Mouse (Mus musculus): ENCODE results near the gene Banf1.
"Not testable (repeated sequence)": the region's sequence is repeated elsewhere in the genome, so short reads cannot be mapped to it uniquely, and the experiment has no call there.

Gene Banf1

DNA sequence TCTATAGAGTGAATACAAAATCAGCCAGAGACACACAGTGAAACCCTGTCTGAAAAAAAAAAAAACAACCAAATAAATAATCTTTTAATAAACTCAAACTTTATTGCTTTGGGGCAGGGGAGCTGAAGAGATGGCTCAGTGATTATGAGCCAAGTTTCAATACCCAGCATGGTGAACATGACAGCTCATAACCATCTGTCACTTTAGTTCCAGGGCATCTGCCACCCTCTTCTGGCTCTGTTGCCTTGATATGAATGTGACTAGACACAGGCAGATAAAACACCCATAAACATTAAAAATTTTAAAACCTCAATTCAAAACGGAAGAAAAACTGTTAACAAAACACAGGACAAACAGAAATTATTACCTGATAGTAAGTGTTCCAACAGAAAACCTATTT is 10.5 kb upstream of the Banf1 start:
- in situ Hi-C loops (cut with MboI, MseI), result loop anchor here in 1 of 2 experiments (25.0 kb wide), 1 partner anchor 1815 kb away; no protein-coding TSS in a partner anchor

DNA sequence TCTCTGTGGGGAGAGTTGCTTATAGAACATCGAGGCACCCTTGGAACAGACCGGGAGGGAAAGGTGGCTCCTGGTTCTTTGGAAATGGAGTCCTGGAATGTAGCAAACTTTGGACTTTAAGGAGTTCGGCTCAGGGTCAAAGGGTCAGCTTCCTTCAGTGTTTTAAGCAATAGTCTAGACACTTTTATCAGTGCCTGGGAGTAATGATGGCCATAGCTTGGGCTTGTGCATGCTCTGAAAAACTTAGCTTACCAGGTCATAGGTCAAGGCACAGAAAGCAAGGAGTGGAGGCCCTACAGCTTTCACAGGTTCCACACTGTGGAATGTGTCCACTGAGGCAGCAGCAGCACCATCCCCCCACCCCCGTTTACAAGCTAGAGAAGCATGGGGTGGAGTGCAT is 7.8 kb upstream of the Banf1 start:
- in situ Hi-C loops (cut with MboI, MseI), result loop anchor here in 1 of 2 experiments (25.0 kb wide), 1 partner anchor 1812 kb away; no protein-coding TSS in a partner anchor

GRCm38 (mm10) chr19:5374177-5374576 is 7.2 kb upstream of the Banf1 start:
- in situ Hi-C loops (cut with MboI, MseI), result no loop called here

GRCm38 (mm10) chr19:5372724-5373123 is 5.8 kb upstream of the Banf1 start:
- in situ Hi-C loops (cut with MboI, MseI), result no loop called here

DNA sequence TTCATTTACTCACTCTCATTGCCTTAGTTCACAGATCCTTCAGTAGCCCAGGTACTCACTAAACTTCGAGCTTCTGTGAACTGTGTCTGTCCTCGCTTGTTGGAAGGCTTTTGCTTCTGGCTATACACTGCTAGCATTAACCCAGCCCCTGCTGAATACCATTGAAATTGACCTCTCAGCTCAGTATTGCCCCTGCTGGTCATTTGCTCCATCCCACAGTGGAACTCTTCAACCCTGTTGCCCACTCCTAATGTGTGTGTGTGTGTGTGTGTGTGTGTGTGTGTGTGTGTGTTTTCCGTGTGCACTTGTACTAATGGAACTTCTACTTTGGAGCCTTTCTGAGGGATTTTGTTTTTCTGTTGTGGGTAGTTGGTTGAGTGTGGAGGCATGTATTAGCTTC is 4.0 kb upstream of the Banf1 start:
- in situ Hi-C loops (cut with MboI, MseI), result no loop called here

DNA sequence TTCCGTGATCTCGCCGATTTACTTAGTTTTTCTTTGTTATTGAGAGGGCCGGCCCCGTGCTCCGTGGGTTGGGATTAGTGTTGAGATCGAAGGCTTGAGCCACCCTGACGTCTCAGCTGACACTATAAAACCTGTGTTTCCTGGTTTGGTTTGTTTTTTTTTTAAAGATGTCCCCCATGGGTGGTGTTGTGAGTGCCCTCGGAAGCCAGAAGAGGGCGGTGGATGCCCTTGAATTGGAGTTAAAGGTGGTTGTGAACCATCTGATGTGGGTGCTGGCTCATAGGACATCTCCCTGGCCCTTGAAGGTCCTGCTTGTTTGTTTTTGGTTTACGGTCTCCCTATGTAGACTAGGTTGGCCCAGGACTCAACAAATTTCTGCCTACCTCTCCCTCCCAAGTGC is 487 bp upstream of the Banf1 start:
- in situ Hi-C loops (cut with MboI, MseI), result no loop called here

GRCm38 (mm10) chr19:5366175-5367052 is 554 bp downstream of the Banf1 start, which contains the start of gene Eif1ad:
Gene Eif1ad (plus strand): TSS chr19:5366741.
- in situ Hi-C loops (cut with MboI, MseI), result no loop called here

- in situ Hi-C loops (cut with MboI, MseI), result no loop called here
Measured at GRCm38 (mm10) chr19:5365751-5366150, 1.2 kb downstream of the Banf1 start.

GRCm38 (mm10) chr19:5364124-5364523 is 2.8 kb downstream of the Banf1 start:
- in situ Hi-C loops (cut with MboI, MseI), result no loop called here

DNA sequence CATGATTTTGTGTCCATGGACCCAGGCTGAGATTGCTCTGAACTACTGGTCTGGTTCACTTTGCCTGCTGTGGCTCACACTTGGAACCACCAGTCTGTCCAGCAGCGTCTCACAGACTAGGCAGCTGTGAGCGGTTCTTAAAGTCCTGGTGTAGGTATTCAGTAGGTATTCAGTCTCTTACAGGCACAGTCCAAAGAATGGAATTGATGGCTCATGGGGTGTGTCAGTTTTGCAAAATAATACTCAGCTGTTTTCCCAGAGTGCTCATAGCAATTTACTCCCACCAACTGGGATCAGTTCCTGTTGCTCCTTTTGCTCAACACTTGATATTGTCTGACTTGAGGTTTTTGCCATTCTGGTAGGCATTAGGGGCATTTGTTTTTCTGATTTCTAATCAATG is 4.8 kb downstream of the Banf1 start:
- in situ Hi-C loops (cut with MboI, MseI), result no loop called here

DNA sequence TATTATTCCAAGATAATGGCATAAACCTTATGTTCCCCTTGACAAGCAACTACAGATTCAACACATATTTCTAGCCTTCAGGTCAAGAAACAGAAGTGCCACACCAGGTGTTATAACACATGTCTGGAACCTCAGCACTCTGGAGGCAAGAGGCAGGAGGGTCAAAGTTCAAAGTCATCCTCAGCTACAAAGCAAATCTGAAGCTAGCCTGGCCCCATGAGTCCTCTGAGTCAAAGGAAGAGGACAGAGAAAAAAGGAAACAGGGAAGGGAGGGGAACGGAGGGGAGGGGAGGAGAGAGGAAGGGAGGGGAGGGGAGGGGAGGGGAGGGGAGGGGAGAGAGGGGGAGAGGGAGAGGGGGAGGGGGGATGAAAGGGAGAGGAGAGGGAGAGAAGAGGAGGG is 10.9 kb downstream of the Banf1 start:
- in situ Hi-C loops (cut with MboI, MseI), result no loop called here

- in situ Hi-C loops (cut with MboI, MseI), result no loop called here
Measured at GRCm38 (mm10) chr19:5353609-5354008, 13.4 kb downstream of the Banf1 start.

DNA sequence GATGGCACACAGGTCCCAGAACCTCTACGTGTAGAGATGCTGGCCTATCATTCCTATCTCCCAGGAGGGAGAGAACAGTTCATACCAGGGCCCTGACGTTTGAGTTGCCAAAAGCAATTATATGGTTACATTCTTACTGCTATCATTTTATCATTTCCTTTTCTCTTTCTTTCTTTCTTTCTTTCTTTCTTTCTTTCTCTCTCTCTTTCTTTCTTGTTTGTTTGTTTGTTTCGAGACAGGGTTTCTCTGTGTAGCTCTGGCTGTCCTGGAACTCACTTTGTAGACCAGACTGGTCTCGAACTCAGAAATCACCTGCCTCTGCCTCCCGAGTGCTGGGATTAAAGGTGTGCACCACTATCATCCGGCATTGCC is 17.5 kb downstream of the Banf1 start, which contains the start of gene Cst6:
Gene Cst6, minus strand, starts transcription at position 73 of the 372 bp plus-strand sequence.
- in situ Hi-C loops (cut with MboI, MseI), result not testable (repeated sequence)

- in situ Hi-C loops (cut with MboI, MseI), result no loop called here
Measured at GRCm38 (mm10) chr19:5348526-5349501, 18.2 kb downstream of the Banf1 start.

- in situ Hi-C loops (cut with MboI, MseI), result no loop called here
Measured at GRCm38 (mm10) chr19:5348064-5348463, 18.9 kb downstream of the Banf1 start.

GRCm38 (mm10) chr19:5345297-5346131 is 21.5 kb downstream of the Banf1 start:
- in situ Hi-C loops (cut with MboI, MseI), result no loop called here

DNA sequence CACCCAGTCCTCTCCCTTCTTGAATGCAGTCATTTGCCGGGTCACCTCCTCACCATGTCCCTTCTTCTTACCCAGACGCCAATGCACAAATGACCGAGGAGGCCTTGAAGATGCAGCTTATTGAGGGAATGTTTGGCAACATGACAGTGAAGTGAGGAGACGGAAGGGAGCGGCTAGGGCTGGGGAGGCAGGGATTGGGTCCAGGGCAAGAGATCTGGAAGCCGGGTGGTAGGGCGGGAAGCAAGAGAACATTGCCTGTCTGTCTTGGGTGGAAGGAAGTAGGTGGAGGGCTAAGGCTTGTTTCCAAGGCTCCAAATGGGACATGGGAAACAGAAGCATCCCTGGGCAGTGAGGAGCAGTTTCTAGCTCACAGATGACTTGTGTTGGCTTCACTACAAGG is 25.6 kb downstream of the Banf1 start:
- in situ Hi-C loops (cut with MboI, MseI), result loop anchor here (5.0 kb wide), 2 partner anchors 39 to 44 kb away; partner anchors contain the start of genes Gal3st3 (in 1 of the 2) and Sf3b2 (in 1 of the 2)

- in situ Hi-C loops (cut with MboI, MseI), result no loop called here
Measured at GRCm38 (mm10) chr19:5337975-5338374, 29.0 kb downstream of the Banf1 start.

DNA sequence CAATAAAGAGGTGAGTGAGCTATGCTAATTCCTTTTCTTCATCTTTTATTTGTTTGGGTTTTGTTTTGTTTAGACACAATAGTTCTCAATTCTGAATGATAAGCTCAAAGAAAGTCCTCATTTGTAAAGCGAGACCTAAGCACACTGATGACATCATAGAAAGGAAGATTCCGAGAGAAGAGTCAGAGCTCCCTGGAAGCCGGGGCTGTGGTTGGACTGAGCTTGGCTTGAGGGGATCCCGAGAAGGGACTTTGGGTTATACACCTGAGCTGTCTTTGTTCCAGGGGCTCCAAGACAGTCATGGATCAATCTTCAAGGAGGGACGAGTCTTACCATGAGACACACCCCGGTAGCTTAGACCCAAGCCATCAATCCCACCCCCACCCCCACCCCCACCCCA is 31.5 kb downstream of the Banf1 start, which contains the start of gene Catsper1:
Gene Catsper1, plus strand, starts transcription at position 301 of the 400 bp plus-strand sequence.
- in situ Hi-C loops (cut with MboI, MseI), result no loop called here

GRCm38 (mm10) chr19:5334741-5335140 is 32.2 kb downstream of the Banf1 start:
- in situ Hi-C loops (cut with MboI, MseI), result no loop called here

DNA sequence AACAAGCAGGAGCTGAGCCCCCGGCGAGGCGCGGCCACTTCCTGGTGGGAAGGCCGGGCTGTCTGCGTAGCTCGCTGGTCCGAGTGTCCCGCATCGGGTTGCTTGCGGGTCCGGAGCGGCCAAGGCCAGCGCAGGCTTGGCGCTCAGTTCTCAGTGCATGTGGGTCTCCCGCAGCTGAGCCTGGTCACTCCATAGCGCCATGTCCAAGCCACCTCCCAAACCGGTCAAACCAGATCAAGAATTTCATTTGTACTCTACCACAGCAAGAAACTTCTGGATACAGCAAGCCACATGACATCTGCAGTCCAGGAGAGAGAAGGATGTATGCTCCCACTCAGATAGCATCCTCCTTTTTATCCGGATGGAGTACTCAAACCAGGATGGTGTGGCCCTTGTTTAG is 39.0 kb downstream of the Banf1 start:
- in situ Hi-C loops (cut with MboI, MseI), result no loop called here
